Mouse (Mus musculus): ENCODE measurements around the gene Olfr156. TPM values are rescaled to one million over a fixed set of nuclear protein-coding genes. Genes with fewer than 3 reads are reported as not detected.
"Not testable (repeated sequence)": the region's sequence is repeated elsewhere in the genome, so short reads cannot be mapped to it uniquely, and the experiment has no call there.

The Olfr156 gene
- polyA plus RNA-seq, 1 experiment, result not detected

GRCm38 (mm10) chr4:43798936-43799335 lies 24.8 kb downstream of the Olfr156 start:
- WGBS, result 65% methylated on average over 7 of the region's 7 CpGs
- no peaks in the 10 kb centered on the region for H3K36me3 ChIP-seq (ENCODE audit: control insufficient read depth, insufficient read depth, low read length)
- no peak for TF ChIP-seq CTCF (conservative IDR thresholded peaks at IDR 0.05; ENCODE audit: insufficient read depth, insufficient read length, low read depth, low read length)
- TF ChIP-seq POLR2A (IDR thresholded peaks at IDR 0.05; ENCODE audit: low read depth, low read length), result no peak
- no peak overlapping the region for H3K4me3 ChIP-seq (ENCODE audit: insufficient read depth, low read depth, low read length)
- no peak for DNase-seq
- H3K27ac ChIP-seq (ENCODE audit: insufficient read depth, low read depth, low read length), result no peak overlapping the region
- no peaks in the 10 kb centered on the region for H3K27me3 ChIP-seq (replicated peaks; ENCODE audit: control insufficient read depth, insufficient read depth, low read length)
- no peaks in the 10 kb centered on the region for H3K4me1 ChIP-seq (ENCODE audit: control insufficient read depth, insufficient read depth, low read length)

- not testable (repeated sequence) for H3K4me3 ChIP-seq (ENCODE audit: insufficient read depth, low read depth, low read length); DNase-seq; H3K36me3 ChIP-seq (ENCODE audit: control insufficient read depth, insufficient read depth, low read length); H3K27me3 ChIP-seq (replicated peaks; ENCODE audit: control insufficient read depth, insufficient read depth, low read length); H3K4me1 ChIP-seq (ENCODE audit: control insufficient read depth, insufficient read depth, low read length); H3K27ac ChIP-seq (ENCODE audit: insufficient read depth, low read depth, low read length)
- WGBS, result 84% methylated on average over 5 of the region's 5 CpGs
Observed at GRCm38 (mm10) chr4:43795844-43796243, 27.9 kb downstream of the Olfr156 start.

- H3K4me3 ChIP-seq (ENCODE audit: insufficient read depth, low read depth, low read length), result no peak overlapping the region
- TF ChIP-seq POLR2A (IDR thresholded peaks at IDR 0.05; ENCODE audit: low read depth, low read length) (no peak), CTCF (conservative IDR thresholded peaks at IDR 0.05; ENCODE audit: insufficient read depth, insufficient read length, low read depth, low read length) (no peak)
- 79% methylated on average over 6 of the region's 6 CpGs for WGBS
- H3K27me3 ChIP-seq (replicated peaks; ENCODE audit: control insufficient read depth, insufficient read depth, low read length), result no peaks in the 10 kb centered on the region; the same call in 1 of the 2 replicates
- H3K36me3 ChIP-seq (ENCODE audit: control insufficient read depth, insufficient read depth, low read length), result no peaks in the 10 kb centered on the region
- no peaks in the 10 kb centered on the region for H3K4me1 ChIP-seq (ENCODE audit: control insufficient read depth, insufficient read depth, low read length)
- DNase-seq, result no peak
- no peak overlapping the region for H3K27ac ChIP-seq (ENCODE audit: insufficient read depth, low read depth, low read length)
Observed at GRCm38 (mm10) chr4:43795296-43795695, 28.4 kb downstream of the Olfr156 start.

- no peak overlapping the region for H3K27ac ChIP-seq (ENCODE audit: insufficient read depth, low read depth, low read length)
- no peaks in the 10 kb centered on the region for H3K27me3 ChIP-seq (replicated peaks; ENCODE audit: control insufficient read depth, insufficient read depth, low read length)
- DNase-seq, result no peak
- no peaks in the 10 kb centered on the region for H3K36me3 ChIP-seq (ENCODE audit: control insufficient read depth, insufficient read depth, low read length)
- no peak overlapping the region for H3K4me3 ChIP-seq (ENCODE audit: insufficient read depth, low read depth, low read length)
- TF ChIP-seq CTCF (conservative IDR thresholded peaks at IDR 0.05; ENCODE audit: insufficient read depth, insufficient read length, low read depth, low read length) (no peak), POLR2A (IDR thresholded peaks at IDR 0.05; ENCODE audit: low read depth, low read length) (no peak)
- no peaks in the 10 kb centered on the region for H3K4me1 ChIP-seq (ENCODE audit: control insufficient read depth, insufficient read depth, low read length)
- 54% methylated on average over 2 of the region's 2 CpGs for WGBS
Observed at GRCm38 (mm10) chr4:43772304-43772703, 51.4 kb downstream of the Olfr156 start.

- Histone ChIP-seq H3K36me3 (ENCODE audit: control insufficient read depth, insufficient read depth, low read length) (no peaks in the 10 kb centered on the region), H3K27ac (ENCODE audit: insufficient read depth, low read depth, low read length) (no peak overlapping the region), H3K4me1 (ENCODE audit: control insufficient read depth, insufficient read depth, low read length) (no peaks in the 10 kb centered on the region), H3K4me3 (ENCODE audit: insufficient read depth, low read depth, low read length) (no peak overlapping the region), H3K27me3 (replicated peaks; ENCODE audit: control insufficient read depth, insufficient read depth, low read length) (no peaks in the 10 kb centered on the region)
- no peak for DNase-seq
- WGBS, result 38% methylated on average over 6 of the region's 6 CpGs
- TF ChIP-seq CTCF (conservative IDR thresholded peaks at IDR 0.05; ENCODE audit: insufficient read depth, insufficient read length, low read depth, low read length) (no peak), POLR2A (IDR thresholded peaks at IDR 0.05; ENCODE audit: low read depth, low read length) (no peak)
Observed at GRCm38 (mm10) chr4:43771626-43772025, 52.1 kb downstream of the Olfr156 start.

GRCm38 (mm10) chr4:43770909-43771308 lies 52.8 kb downstream of the Olfr156 start, which contains the start of gene Olfr159:
TSS of gene Olfr159 (minus strand) at chr4:43771009.
- H3K27me3 ChIP-seq (replicated peaks; ENCODE audit: control insufficient read depth, insufficient read depth, low read length), result no peaks in the 10 kb centered on the region
- no peak for DNase-seq
- WGBS, result 77% methylated on average over 6 of the region's 6 CpGs

More at GRCm38 (mm10) chr4:43770909-43771308, 52.8 kb downstream of the Olfr156 start, which contains the start of gene Olfr159:
- H3K4me3 ChIP-seq (ENCODE audit: insufficient read depth, low read depth, low read length), result no peak within 1 kb of the TSS
- no peak within 1 kb of the TSS for H3K27ac ChIP-seq (ENCODE audit: insufficient read depth, low read depth, low read length)
- H3K4me1 ChIP-seq (ENCODE audit: control insufficient read depth, insufficient read depth, low read length), result no peaks in the 10 kb centered on the region
- TF ChIP-seq POLR2A (IDR thresholded peaks at IDR 0.05; ENCODE audit: low read depth, low read length) (no peak), CTCF (conservative IDR thresholded peaks at IDR 0.05; ENCODE audit: insufficient read depth, insufficient read length, low read depth, low read length) (no peak)
- H3K36me3 ChIP-seq (ENCODE audit: control insufficient read depth, insufficient read depth, low read length), result no peaks in the 10 kb centered on the region

Other genes with a start within 250 kb of the Olfr156 start
- gene Rgp1, start 245.2 kb downstream of the Olfr156 start, polyA plus RNA-seq (2012; rRNA removed), result 41.2 and 46.9 TPM in 2 replicates
- 12.2 and 13.9 TPM in 2 replicates for gene Gba2, start 245.0 kb downstream of the Olfr156 start, polyA plus RNA-seq (2012; rRNA removed)
- 2.9 and 4.7 TPM in 2 replicates for gene Msmp, start 239.4 kb downstream of the Olfr156 start, polyA plus RNA-seq (2012; rRNA removed)
- gene Npr2, start 192.0 kb downstream of the Olfr156 start, polyA plus RNA-seq (2012; rRNA removed), result 38.0 and 41.5 TPM in 2 replicates
- 2.2 and 2.4 TPM in 2 replicates for gene Spag8, start 170.3 kb downstream of the Olfr156 start, polyA plus RNA-seq (2012; rRNA removed)
- 374 and 465 TPM in 2 replicates for gene Hint2, start 167.4 kb downstream of the Olfr156 start, polyA plus RNA-seq (2012; rRNA removed)
- 8.3 and 8.6 TPM in 2 replicates for gene Tmem8b, start 154.9 kb downstream of the Olfr156 start, polyA plus RNA-seq (2012; rRNA removed)
- gene Fam221b, start 154.8 kb downstream of the Olfr156 start, polyA plus RNA-seq (2012; rRNA removed), result 0.09 and 0.12 TPM in 2 replicates
- gene Olfr70, start 123.1 kb downstream of the Olfr156 start, polyA plus RNA-seq (2012; rRNA removed), result not detected in 2 replicates
- not detected in 2 replicates for gene Olfr71, start 113.6 kb downstream of the Olfr156 start, polyA plus RNA-seq (2012; rRNA removed)
- gene Hrct1, start 96.7 kb downstream of the Olfr156 start, polyA plus RNA-seq (2012; rRNA removed), result 4.8 and 5.1 TPM in 2 replicates
- gene Spaar, start 93.9 kb downstream of the Olfr156 start, polyA plus RNA-seq (2012; rRNA removed), result 2.4 and 2.5 TPM in 2 replicates
- gene Olfr159, start 52.9 kb downstream of the Olfr156 start, polyA plus RNA-seq (2012; rRNA removed), result not detected in 2 replicates
- gene Olfr157, start 16.3 kb upstream of the Olfr156 start, polyA plus RNA-seq (2012; rRNA removed), result not detected in 2 replicates
- gene Olfr155, start 27.7 kb upstream of the Olfr156 start, polyA plus RNA-seq (2012; rRNA removed), result not detected in 2 replicates
- gene Reck, start 51.6 kb upstream of the Olfr156 start, polyA plus RNA-seq (2012; rRNA removed), result 8.5 and 10.3 TPM in 2 replicates
- 3.3 and 4.7 TPM in 2 replicates for gene Glipr2, start 133.5 kb upstream of the Olfr156 start, polyA plus RNA-seq (2012; rRNA removed)
- gene Ccin, start 159.6 kb upstream of the Olfr156 start, polyA plus RNA-seq (2012; rRNA removed), result 0.12 and 0.13 TPM in 2 replicates
- gene Clta, start 180.6 kb upstream of the Olfr156 start, polyA plus RNA-seq (2012; rRNA removed), result 212 and 261 TPM in 2 replicates

Data from kidney, adult 2 months (tissue).